Mouse (Mus musculus) midbrain, embryonic 11.5 days (tissue): ENCODE results near the gene Arrb1. TPM values are rescaled to one million over a fixed set of nuclear protein-coding genes. Genes with fewer than 3 reads are reported as not detected.

Source experiments
- ATAC-seq: fragments of 200-750 bp; cut with Nextera tagmentation; 2 replicates; pipeline ENCODE4 v1.8.0; 2017; ENCODE audit warnings: moderate TSS enrichment, moderate library complexity; ENCODE audit not compliant: low FRiP score
- DNase-seq: peaks from one replicate; pipeline ENCODE4 v3.0.0; 2015; ENCODE audit warnings: low spot score; ENCODE audit errors: missing footprints
- H3K27ac ChIP-seq: fragments of 300-500 bp; sonication (generic); 2 replicates; pipeline ENCODE4 v1.5.1; 2014; ENCODE audit warnings: low read depth, low read length
- H3K27me3 ChIP-seq: fragments of 300-500 bp; sonication (generic); 2 replicates; pipeline ENCODE4 v1.6.1; 2014; ENCODE audit warnings: mild to moderate bottlenecking, low read length, moderate library complexity, mixed read lengths; ENCODE audit not compliant: control insufficient read depth, insufficient read depth
- H3K36me3 ChIP-seq: fragments of 300-500 bp; sonication (generic); 2 replicates; pipeline ENCODE4 v1.6.1; 2014; ENCODE audit warnings: mild to moderate bottlenecking, low read length, moderate library complexity, mixed read lengths; ENCODE audit not compliant: control insufficient read depth, insufficient read depth
- H3K4me1 ChIP-seq: fragments of 300-500 bp; sonication (generic); 2 replicates; pipeline ENCODE4 v1.6.1; 2014; ENCODE audit warnings: low read length; ENCODE audit not compliant: control insufficient read depth, insufficient read depth
- H3K4me2 ChIP-seq: fragments of 300-500 bp; sonication (generic); 2 replicates; pipeline ENCODE4 v1.6.1; 2014; ENCODE audit warnings: mild to moderate bottlenecking, moderate library complexity
- H3K4me3 ChIP-seq: fragments of 300-500 bp; sonication (generic); 2 replicates; pipeline ENCODE4 v1.5.1; 2014; ENCODE audit warnings: low read depth, low read length
- H3K9ac ChIP-seq: fragments of 300-500 bp; sonication (generic); 2 replicates; pipeline ENCODE4 v1.6.1; 2014; ENCODE audit warnings: low read length
- H3K9me3 ChIP-seq: fragments of 300-500 bp; sonication (generic); 2 replicates; pipeline ENCODE4 v1.6.1; 2016; ENCODE audit warnings: low read length; ENCODE audit not compliant: control insufficient read depth
- WGBS: fragments of 180-500 bp; shearing (Covaris S2); extraction: QIAGEN DNeasy Blood & Tissue Kit; methylation state at CpG from one replicate; pipeline ENCODE4 v1.1.7; 2014; 5-methylcytosine and 5-hydroxymethylcytosine counted together
- polyA plus RNA-seq: library from polyadenylated mRNA; unstranded; fragments of >200 nt; fragmentation: Nextera tagmentation; extraction: Ambion mirVana; gene quantifications from 2 replicates; pipeline ENCODE4 v1.2.1, GENCODE M21; 2014

Arrb1 gene
- polyA plus RNA-seq, 1 experiment from 2014 or later = 4.6 TPM

- Histone ChIP-seq H3K4me3 (no peak overlapping the region), H3K9ac (no peak overlapping the region), H3K27me3 (no peaks in the 10 kb centered on the region), H3K4me2 (no peak overlapping the region), H3K36me3 (no peaks in the 10 kb centered on the region), H3K4me1 (peaks cover 14% of the 10 kb centered on the region), H3K9me3 (no peaks in the 10 kb centered on the region), H3K27ac (no peak overlapping the region)
- peak; percentile 8 for DNase-seq
- 90% methylated on average over 7 of the region's 7 CpGs for WGBS
- ATAC-seq = no peak
Measured at GRCm38 (mm10) chr7:99533600-99533999, 1.7 kb upstream of the Arrb1 start.

DNA sequence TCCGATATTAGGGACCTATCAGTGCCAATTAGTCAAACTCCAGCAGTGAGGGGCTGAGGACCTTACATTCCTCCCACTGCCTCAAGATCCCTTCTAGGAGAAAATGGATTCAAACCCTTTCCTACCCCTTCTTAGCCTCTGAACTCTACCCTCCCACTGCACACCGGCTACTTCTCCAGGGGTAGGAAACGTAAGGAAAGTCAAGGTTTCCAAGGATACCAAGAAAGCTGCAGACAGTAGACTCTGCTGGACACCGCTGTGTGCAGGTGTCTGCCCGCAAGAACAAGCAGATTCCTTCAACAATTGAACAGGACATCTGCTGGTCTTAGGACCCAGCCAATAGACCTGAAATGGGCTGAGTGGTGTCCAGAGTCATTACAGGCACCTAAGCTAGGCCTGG lies 765 bp upstream of the Arrb1 start:
- H3K9ac ChIP-seq = peak overlapping the region; percentile 91
- 36% methylated on average over 5 of the region's 5 CpGs for WGBS
- DNase-seq = peak; percentile 92
- H3K27me3 ChIP-seq = no peaks in the 10 kb centered on the region
- H3K27ac ChIP-seq = peak overlapping the region; percentile 85
- ATAC-seq = no peak
- H3K4me3 ChIP-seq = peak overlapping the region; percentile 75
- H3K4me2 ChIP-seq = peak overlapping the region; percentile 96
- H3K9me3 ChIP-seq = no peaks in the 10 kb centered on the region
- H3K36me3 ChIP-seq = no peaks in the 10 kb centered on the region
- H3K4me1 ChIP-seq = peaks cover 21% of the 10 kb centered on the region

DNA sequence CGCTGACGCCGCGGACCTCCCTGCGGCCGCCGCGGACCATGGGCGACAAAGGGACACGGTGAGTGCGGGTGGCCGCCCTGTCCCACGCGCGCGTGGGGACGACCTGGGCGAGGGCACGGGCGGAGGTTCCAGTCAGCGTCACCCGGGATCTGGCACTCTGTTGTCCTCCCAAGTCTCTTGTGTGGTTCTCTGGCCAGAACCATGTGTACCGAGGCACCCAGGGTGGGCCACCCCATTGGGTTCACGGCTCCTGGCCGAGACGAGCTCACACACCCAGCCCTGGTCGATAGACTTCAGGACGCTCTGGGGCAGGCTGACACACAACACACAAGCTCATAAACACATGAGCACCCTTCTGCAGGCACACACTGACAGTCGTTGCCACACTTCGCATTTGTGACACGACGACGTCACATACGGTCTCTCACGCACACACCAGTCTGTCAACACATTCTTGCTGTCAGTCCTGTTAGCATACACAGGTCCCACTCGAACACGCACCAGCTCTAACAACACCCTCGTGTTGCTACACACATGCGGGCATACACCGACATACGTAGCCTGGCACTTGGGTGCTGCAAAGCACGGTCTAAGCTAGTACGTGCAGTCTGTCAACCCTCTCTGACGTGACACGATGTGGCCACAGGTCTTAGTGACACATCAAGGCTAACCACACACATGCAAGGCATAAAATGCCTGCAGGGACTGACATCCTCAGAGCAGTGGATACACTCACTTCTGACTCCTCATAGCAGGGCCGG lies 655 bp downstream of the Arrb1 start:
- Histone ChIP-seq H3K4me2 (peak overlapping the region; percentile 96), H3K4me3 (peak overlapping the region; percentile 75), H3K36me3 (no peaks in the 10 kb centered on the region), H3K27ac (peak overlapping the region; percentile 85), H3K9me3 (no peaks in the 10 kb centered on the region), H3K27me3 (no peaks in the 10 kb centered on the region), H3K9ac (peak overlapping the region; percentile 91), H3K4me1 (peaks cover 28% of the 10 kb centered on the region)
- DNase-seq = peak; percentile 93
- WGBS = 19% methylated on average over 35 of the region's 46 CpGs
- ATAC-seq = peak; percentile 51; the same call in 1 of the 2 replicates

DNA sequence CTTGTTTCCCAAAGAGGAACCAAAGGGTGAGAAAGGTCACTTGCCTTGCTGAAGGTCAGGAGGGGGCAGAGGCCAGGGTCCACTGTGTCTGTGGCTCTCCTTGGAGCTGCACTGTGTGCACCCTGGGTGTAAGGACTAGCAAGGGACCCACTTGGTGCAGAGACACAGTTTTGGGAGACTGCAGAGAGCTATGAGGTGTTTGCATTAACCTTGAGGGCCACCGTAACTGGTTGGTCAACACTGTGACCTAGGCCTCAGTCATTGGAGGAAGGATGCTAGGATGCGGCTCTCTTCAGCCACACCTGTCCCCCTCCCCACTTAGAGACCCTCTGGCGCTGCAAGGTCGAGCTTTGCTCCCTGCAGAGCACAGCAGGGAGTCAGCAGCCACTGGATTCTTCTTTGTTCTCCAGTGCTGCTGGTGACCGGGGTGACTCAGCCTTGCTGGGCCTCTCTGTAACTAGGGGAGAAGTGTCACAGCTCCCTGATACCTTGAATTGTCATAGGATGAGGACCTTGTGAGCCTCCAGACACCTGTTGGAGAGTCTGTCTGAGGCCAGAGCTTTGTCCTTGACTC lies 2.0 kb downstream of the Arrb1 start:
- H3K27me3 ChIP-seq = no peaks in the 10 kb centered on the region
- no peak overlapping the region for H3K27ac ChIP-seq
- H3K9ac ChIP-seq = no peak overlapping the region
- ATAC-seq = no peak
- no peak overlapping the region for H3K4me3 ChIP-seq
- DNase-seq = no peak
- WGBS = 36% methylated on average over 5 of the region's 5 CpGs
- no peak overlapping the region; the same call in 1 of the 2 replicates for H3K4me2 ChIP-seq
- H3K36me3 ChIP-seq = no peaks in the 10 kb centered on the region
- H3K4me1 ChIP-seq = peaks cover 28% of the 10 kb centered on the region
- no peaks in the 10 kb centered on the region for H3K9me3 ChIP-seq

GRCm38 (mm10) chr7:99538421-99538820 lies 3.2 kb downstream of the Arrb1 start:
- peak; percentile 70 for DNase-seq
- no peak overlapping the region for H3K27ac ChIP-seq
- H3K9ac ChIP-seq = no peak overlapping the region
- no peak for ATAC-seq
- WGBS = 68% methylated on average over 4 of the region's 4 CpGs
- no peaks in the 10 kb centered on the region for H3K36me3 ChIP-seq
- no peaks in the 10 kb centered on the region for H3K27me3 ChIP-seq
- no peak overlapping the region for H3K4me3 ChIP-seq
- no peak overlapping the region for H3K4me2 ChIP-seq
- no peaks in the 10 kb centered on the region for H3K9me3 ChIP-seq
- peaks cover 28% of the 10 kb centered on the region for H3K4me1 ChIP-seq

DNA sequence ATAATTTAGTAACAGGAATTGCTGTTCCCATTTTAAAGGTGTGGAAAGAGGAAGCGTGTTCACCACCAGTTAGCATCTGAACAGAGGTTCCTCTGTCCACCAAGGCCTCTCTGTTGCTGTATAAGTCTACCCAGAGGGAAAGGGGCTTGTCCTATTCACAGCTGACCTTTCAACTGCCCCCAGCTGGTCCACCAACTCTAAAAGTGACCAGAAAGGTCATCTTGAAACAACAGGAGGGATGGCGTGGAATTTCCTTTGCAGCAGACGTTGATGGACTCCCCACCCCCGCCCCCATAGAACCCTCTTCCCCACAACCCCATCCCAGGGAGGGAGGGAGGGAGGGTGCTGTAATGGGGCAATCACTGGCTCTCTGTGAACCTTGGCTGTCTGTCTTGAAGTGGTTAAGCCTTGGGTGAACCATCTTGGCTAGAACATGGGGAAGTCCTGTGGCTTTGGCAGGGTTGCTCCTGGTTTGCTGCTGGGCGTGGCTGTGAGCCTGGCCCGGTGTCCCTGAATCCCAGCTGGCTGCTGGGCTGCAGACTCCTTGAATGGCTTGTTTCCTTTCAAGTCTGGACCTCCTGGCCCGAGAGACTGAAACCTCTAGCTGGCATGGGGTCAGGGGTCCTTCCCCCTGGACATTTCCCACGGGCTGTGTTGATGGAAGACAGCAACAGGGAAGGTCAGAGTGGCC lies 4.1 kb downstream of the Arrb1 start:
- ATAC-seq = no peak
- no peak overlapping the region for H3K4me3 ChIP-seq
- DNase-seq = peak; percentile 87

GRCm38 (mm10) chr7:99540016-99540415 lies 4.8 kb downstream of the Arrb1 start:
- Histone ChIP-seq H3K9ac (no peak overlapping the region), H3K27me3 (no peaks in the 10 kb centered on the region), H3K4me3 (no peak overlapping the region), H3K4me1 (peaks cover 21% of the 10 kb centered on the region), H3K9me3 (no peaks in the 10 kb centered on the region), H3K36me3 (no peaks in the 10 kb centered on the region), H3K4me2 (no peak overlapping the region), H3K27ac (no peak overlapping the region)
- 70% methylated on average over 2 of the region's 2 CpGs for WGBS
- DNase-seq = peak; percentile 80
- no peak for ATAC-seq

More for the DNA sequence above, 4.1 kb downstream of the Arrb1 start:
- H3K4me2 ChIP-seq = no peak overlapping the region
- H3K4me1 ChIP-seq = peaks cover 26% of the 10 kb centered on the region
- H3K27me3 ChIP-seq = no peaks in the 10 kb centered on the region
- no peaks in the 10 kb centered on the region for H3K36me3 ChIP-seq
- WGBS = 21% methylated on average over 8 of the region's 8 CpGs
- H3K9ac ChIP-seq = no peak overlapping the region
- H3K9me3 ChIP-seq = no peaks in the 10 kb centered on the region
- H3K27ac ChIP-seq = no peak overlapping the region

DNA sequence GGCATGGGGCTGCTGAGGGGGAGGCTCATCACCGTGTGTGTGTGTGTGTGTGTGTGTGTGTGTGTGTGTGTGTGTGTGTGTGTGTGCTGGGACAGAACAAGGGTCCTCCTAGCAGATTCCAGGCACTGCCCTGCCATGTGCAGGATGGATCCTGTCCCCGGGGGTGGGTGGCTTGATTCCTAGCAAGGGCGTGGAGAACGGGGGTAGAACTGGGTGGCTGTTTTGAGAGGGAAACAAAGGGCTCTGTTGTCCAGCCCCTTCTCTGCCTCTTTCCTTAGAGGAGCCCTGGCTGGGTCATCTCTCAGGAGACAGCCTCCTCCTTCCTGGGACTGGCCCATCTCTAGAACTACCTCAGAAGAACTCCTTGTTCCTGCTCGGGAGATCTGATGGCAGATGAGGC lies 5.9 kb downstream of the Arrb1 start:
- H3K27ac ChIP-seq = no peak overlapping the region
- no peak overlapping the region for H3K4me3 ChIP-seq
- no peak overlapping the region for H3K9ac ChIP-seq
- H3K27me3 ChIP-seq = no peaks in the 10 kb centered on the region
- DNase-seq (peak; percentile 28), ATAC-seq (no peak)
- H3K36me3 ChIP-seq = no peaks in the 10 kb centered on the region
- no peak overlapping the region for H3K4me2 ChIP-seq
- peaks cover 15% of the 10 kb centered on the region for H3K4me1 ChIP-seq
- no peaks in the 10 kb centered on the region for H3K9me3 ChIP-seq
- 61% methylated on average over 5 of the region's 5 CpGs for WGBS

DNA sequence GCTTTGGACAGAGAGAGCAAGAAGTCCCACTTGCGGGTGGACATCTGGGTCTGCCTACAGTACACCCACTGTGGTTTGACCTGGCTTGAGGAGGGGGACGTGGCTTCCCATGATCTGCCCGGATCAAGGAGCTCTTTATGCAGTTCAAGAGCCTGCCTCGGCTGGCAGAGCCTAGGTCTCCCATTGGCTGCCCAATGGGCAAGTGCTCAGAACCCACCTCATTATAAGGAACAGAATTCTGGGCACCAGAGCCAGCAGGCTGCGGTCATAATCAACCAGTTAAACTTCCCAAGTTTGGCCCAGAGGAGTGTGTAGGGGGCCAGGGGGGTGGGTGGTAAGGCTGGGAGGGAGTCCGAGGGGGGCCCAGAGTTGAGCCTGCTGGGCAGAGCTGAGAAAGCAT lies 9.0 kb downstream of the Arrb1 start:
- DNase-seq = peak; percentile 41
- H3K4me1 ChIP-seq = peaks cover 9% of the 10 kb centered on the region
- no peaks in the 10 kb centered on the region for H3K27me3 ChIP-seq
- H3K4me3 ChIP-seq = no peak overlapping the region
- no peak overlapping the region for H3K4me2 ChIP-seq
- WGBS = 69% methylated on average over 6 of the region's 6 CpGs
- H3K9me3 ChIP-seq = no peaks in the 10 kb centered on the region
- H3K9ac ChIP-seq = no peak overlapping the region
- no peak overlapping the region for H3K27ac ChIP-seq
- no peaks in the 10 kb centered on the region for H3K36me3 ChIP-seq
- ATAC-seq = no peak
